Mouse (Mus musculus): ENCODE measurements at regions not wholly inside any gene's neighbourhood (a gene's known extent, or its start where the extent isn't known, plus 50 kb on each side); places are given as distances from the start of the nearest gene placed in this dataset.

DNA sequence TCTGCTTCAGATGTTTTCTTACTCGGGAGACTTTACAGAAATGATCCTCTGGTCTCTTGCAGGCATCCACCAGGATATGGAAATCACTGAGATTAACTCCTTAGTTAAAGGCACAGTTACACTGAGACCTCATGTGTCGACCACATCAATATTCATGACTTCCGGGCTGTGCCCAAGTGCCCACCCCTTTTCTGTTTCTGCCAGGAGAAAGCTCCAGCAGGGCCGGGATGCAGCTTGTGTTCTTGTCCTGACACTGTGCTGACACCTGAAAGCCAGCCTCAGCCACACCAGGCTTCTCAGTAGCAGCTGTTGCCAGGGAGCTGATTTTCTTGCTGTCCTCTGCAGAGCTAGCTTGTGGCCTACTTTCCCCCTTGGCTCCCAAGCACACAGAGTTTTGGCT, 240.2 kb upstream of the Chd6 start:
- no peak for TF ChIP-seq EP300 (IDR thresholded peaks at IDR 0.05; ENCODE audit: insufficient read depth, low read depth, low read length)
- TF ChIP-seq POLR2A (IDR thresholded peaks at IDR 0.05; ENCODE audit: insufficient read depth, low read length): no peak

All from ES-Bruce4 (cell line).